Mouse (Mus musculus) erythroblast, embryonic 14.5 days (primary cell): ENCODE data around the gene Rab7b.

Experiments used
- GATA1 ChIP-seq: IDR thresholded peaks from 2 replicates; pipeline ENCODE4 v1.6.1; 2012; ENCODE audit warnings: low read length, inconsistent platforms, mixed read lengths
- TAL1 ChIP-seq: IDR thresholded peaks from 3 replicates; pipeline ENCODE4 v1.6.1; 2012; ENCODE audit warnings: low read length, inconsistent platforms, mixed read lengths

- TF ChIP-seq GATA1 (no peak), TAL1 (no peak)
Measured at GRCm38 (mm10) chr1:131672361-131672760, 16.1 kb upstream of the Rab7b start.
